Mouse (Mus musculus): ENCODE results near the gene Pigx. TPM values are rescaled to one million over a fixed set of nuclear protein-coding genes. Genes with fewer than 3 reads are reported as not detected.
A peak's percentile ranks its signal among the peaks of the same experiment; 100 is the strongest.
"Not testable (repeated sequence)": the region's sequence is repeated elsewhere in the genome, so short reads cannot be mapped to it uniquely, and the experiment has no call there.

The Pigx gene
- polyA plus RNA-seq, 1 experiment from 2014 or later = 131 TPM

GRCm38 (mm10) chr16:32102295-32102694, 2.8 kb upstream of the Pigx start:
- no peak overlapping the region for H3K4me3 ChIP-seq (ENCODE audit: low read depth, low read length)
- no peak for ATAC-seq (ENCODE audit: insufficient number of reproducible peaks, low FRiP score, low TSS enrichment, low read depth)
- no peaks in the 10 kb centered on the region for H3K9me3 ChIP-seq (ENCODE audit: control insufficient read depth, low read length)
- no peak overlapping the region for H3K9ac ChIP-seq (ENCODE audit: low read length)
- no peak for DNase-seq (ENCODE audit: low spot score)
- 89% methylated on average over 13 of the region's 13 CpGs for WGBS
- H3K27ac ChIP-seq (replicated peaks; ENCODE audit: low read depth, low read length) = no peak overlapping the region
- no peaks in the 10 kb centered on the region for H3K27me3 ChIP-seq (ENCODE audit: control insufficient read depth, insufficient read depth, low read length)
- H3K4me2 ChIP-seq (ENCODE audit: low read depth, severe bottlenecking) = no peak overlapping the region
- H3K4me1 ChIP-seq (ENCODE audit: control insufficient read depth, insufficient read depth, low read length) = no peaks in the 10 kb centered on the region
- peaks cover 2% of the 10 kb centered on the region; the same call in 1 of the 2 replicates for H3K36me3 ChIP-seq (ENCODE audit: control insufficient read depth, insufficient read depth, low read length)

- Histone ChIP-seq H3K9ac (ENCODE audit: low read length) (peak overlapping the region; percentile 87), H3K4me2 (ENCODE audit: low read depth, severe bottlenecking) (peak overlapping the region; percentile 72), H3K9me3 (ENCODE audit: control insufficient read depth, low read length) (no peaks in the 10 kb centered on the region), H3K27ac (replicated peaks; ENCODE audit: low read depth, low read length) (peak overlapping the region; percentile 82), H3K27me3 (ENCODE audit: control insufficient read depth, insufficient read depth, low read length) (no peaks in the 10 kb centered on the region), H3K36me3 (ENCODE audit: control insufficient read depth, insufficient read depth, low read length) (peaks cover 4% of the 10 kb centered on the region; the same call in 1 of the 2 replicates), H3K4me3 (ENCODE audit: low read depth, low read length) (peak overlapping the region; percentile 77), H3K4me1 (ENCODE audit: control insufficient read depth, insufficient read depth, low read length) (no peaks in the 10 kb centered on the region)
- WGBS = under 1% methylated on average over 38 of the region's 39 CpGs
- ATAC-seq (ENCODE audit: insufficient number of reproducible peaks, low FRiP score, low TSS enrichment, low read depth) (peak; percentile 80), DNase-seq (ENCODE audit: low spot score) (no peak)
Measured at GRCm38 (mm10) chr16:32098897-32099637, 473 bp downstream of the Pigx start.

GRCm38 (mm10) chr16:32097757-32098156, 1.8 kb downstream of the Pigx start:
- not testable (repeated sequence) for H3K4me1 ChIP-seq (ENCODE audit: control insufficient read depth, insufficient read depth, low read length); H3K4me2 ChIP-seq (ENCODE audit: low read depth, severe bottlenecking); H3K9ac ChIP-seq (ENCODE audit: low read length); H3K36me3 ChIP-seq (ENCODE audit: control insufficient read depth, insufficient read depth, low read length); H3K27me3 ChIP-seq (ENCODE audit: control insufficient read depth, insufficient read depth, low read length); ATAC-seq (ENCODE audit: insufficient number of reproducible peaks, low FRiP score, low TSS enrichment, low read depth); H3K9me3 ChIP-seq (ENCODE audit: control insufficient read depth, low read length); H3K4me3 ChIP-seq (ENCODE audit: low read depth, low read length); DNase-seq (ENCODE audit: low spot score); H3K27ac ChIP-seq (replicated peaks; ENCODE audit: low read depth, low read length)
- 92% methylated on average over 2 of the region's 2 CpGs for WGBS

- Histone ChIP-seq H3K27ac (replicated peaks; ENCODE audit: low read depth, low read length) (no peak overlapping the region), H3K9me3 (ENCODE audit: control insufficient read depth, low read length) (no peaks in the 10 kb centered on the region), H3K36me3 (ENCODE audit: control insufficient read depth, insufficient read depth, low read length) (peaks cover 9% of the 10 kb centered on the region; the same call in 1 of the 2 replicates), H3K9ac (ENCODE audit: low read length) (no peak overlapping the region), H3K4me3 (ENCODE audit: low read depth, low read length) (no peak overlapping the region), H3K27me3 (ENCODE audit: control insufficient read depth, insufficient read depth, low read length) (no peaks in the 10 kb centered on the region), H3K4me2 (ENCODE audit: low read depth, severe bottlenecking) (no peak overlapping the region), H3K4me1 (ENCODE audit: control insufficient read depth, insufficient read depth, low read length) (no peaks in the 10 kb centered on the region)
- no peak for ATAC-seq (ENCODE audit: insufficient number of reproducible peaks, low FRiP score, low TSS enrichment, low read depth)
- no peak for DNase-seq (ENCODE audit: low spot score)
- 89% methylated on average over 7 of the region's 7 CpGs for WGBS
Measured at GRCm38 (mm10) chr16:32091466-32091865, 8.1 kb downstream of the Pigx start.

- Histone ChIP-seq H3K4me3 (ENCODE audit: low read depth, low read length) (no peak overlapping the region), H3K27me3 (ENCODE audit: control insufficient read depth, insufficient read depth, low read length) (no peaks in the 10 kb centered on the region), H3K36me3 (ENCODE audit: control insufficient read depth, insufficient read depth, low read length) (peaks cover 7% of the 10 kb centered on the region; the same call in 1 of the 2 replicates), H3K4me1 (ENCODE audit: control insufficient read depth, insufficient read depth, low read length) (no peaks in the 10 kb centered on the region), H3K9ac (ENCODE audit: low read length) (no peak overlapping the region), H3K9me3 (ENCODE audit: control insufficient read depth, low read length) (no peaks in the 10 kb centered on the region), H3K4me2 (ENCODE audit: low read depth, severe bottlenecking) (no peak overlapping the region), H3K27ac (replicated peaks; ENCODE audit: low read depth, low read length) (no peak overlapping the region)
- ATAC-seq (ENCODE audit: insufficient number of reproducible peaks, low FRiP score, low TSS enrichment, low read depth) (no peak), DNase-seq (ENCODE audit: low spot score) (no peak)
- 79% methylated on average over 17 of the region's 17 CpGs for WGBS
Measured at GRCm38 (mm10) chr16:32087629-32088443, 11.7 kb downstream of the Pigx start.

- Histone ChIP-seq H3K27ac (replicated peaks; ENCODE audit: low read depth, low read length) (peak within 1 kb of the TSS; percentile 89), H3K9me3 (ENCODE audit: control insufficient read depth, low read length) (no peaks in the 10 kb centered on the region), H3K4me2 (ENCODE audit: low read depth, severe bottlenecking) (peak within 1 kb of the TSS; percentile 49), H3K9ac (ENCODE audit: low read length) (peak within 1 kb of the TSS; percentile 95), H3K4me3 (ENCODE audit: low read depth, low read length) (peak within 1 kb of the TSS; percentile 75), H3K4me1 (ENCODE audit: control insufficient read depth, insufficient read depth, low read length) (peaks cover 6% of the 10 kb centered on the region), H3K27me3 (ENCODE audit: control insufficient read depth, insufficient read depth, low read length) (no peaks in the 10 kb centered on the region), H3K36me3 (ENCODE audit: control insufficient read depth, insufficient read depth, low read length) (no peaks in the 10 kb centered on the region)
- WGBS = under 1% methylated on average over 49 of the region's 60 CpGs
- ATAC-seq (ENCODE audit: insufficient number of reproducible peaks, low FRiP score, low TSS enrichment, low read depth) = peak; percentile 95
- peak; percentile 93 for DNase-seq (ENCODE audit: low spot score)
Measured at GRCm38 (mm10) chr16:32078991-32079511, 20.5 kb downstream of the Pigx start, which contains the start of gene Pak2. Gene Pak2 (minus strand): TSS chr16:32079342.

GRCm38 (mm10) chr16:32078408-32078990, 21.0 kb downstream of the Pigx start:
- peak overlapping the region; percentile 49 for H3K4me2 ChIP-seq (ENCODE audit: low read depth, severe bottlenecking)
- H3K9ac ChIP-seq (ENCODE audit: low read length) = peak overlapping the region; percentile 95
- peak; percentile 75 for DNase-seq (ENCODE audit: low spot score)
- H3K36me3 ChIP-seq (ENCODE audit: control insufficient read depth, insufficient read depth, low read length) = no peaks in the 10 kb centered on the region
- H3K4me1 ChIP-seq (ENCODE audit: control insufficient read depth, insufficient read depth, low read length) = peaks cover 6% of the 10 kb centered on the region
- peak overlapping the region; percentile 89 for H3K27ac ChIP-seq (replicated peaks; ENCODE audit: low read depth, low read length)
- ATAC-seq (ENCODE audit: insufficient number of reproducible peaks, low FRiP score, low TSS enrichment, low read depth) = no peak
- WGBS = under 1% methylated on average over 30 of the region's 30 CpGs
- peak overlapping the region; percentile 75 for H3K4me3 ChIP-seq (ENCODE audit: low read depth, low read length)
- H3K9me3 ChIP-seq (ENCODE audit: control insufficient read depth, low read length) = no peaks in the 10 kb centered on the region
- no peaks in the 10 kb centered on the region for H3K27me3 ChIP-seq (ENCODE audit: control insufficient read depth, insufficient read depth, low read length)

Data from limb, embryonic 11.5 days (tissue).